Mouse (Mus musculus): ENCODE data around the gene Galnt3.

DNA sequence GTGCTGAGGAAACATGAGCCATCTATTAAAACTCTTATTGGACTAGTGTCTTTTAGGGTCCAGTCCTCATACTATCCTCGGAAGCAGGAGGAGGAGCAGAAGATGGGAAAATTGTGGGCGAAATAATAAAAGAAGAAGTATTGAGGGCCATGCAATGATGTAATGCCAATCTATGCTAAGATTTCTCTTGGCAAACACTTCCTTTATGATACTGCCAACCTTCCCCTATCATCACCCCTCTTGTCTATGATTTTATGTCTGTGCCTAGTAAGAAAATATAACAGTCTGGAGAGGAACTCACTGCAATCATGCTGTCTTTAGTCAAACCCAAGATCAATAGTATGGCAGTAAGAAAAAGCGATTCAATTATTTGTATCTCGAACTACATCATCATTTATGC lies 18.5 kb upstream of the Galnt3 start:
- TF ChIP-seq CTCF (IDR thresholded peaks at IDR 0.05; ENCODE audit: low read depth) (no peak), EP300 (IDR thresholded peaks at IDR 0.05; ENCODE audit: low read depth) (no peak)
